Mouse (Mus musculus) layer of hippocampus, postnatal 25 days (tissue): ENCODE data around the gene Slc9a8. TPM values are rescaled to one million over a fixed set of nuclear protein-coding genes. Genes with fewer than 3 reads are reported as not detected.
A peak's percentile ranks its signal among the peaks of the same experiment; 100 is the strongest.

Experiments used
- DNase-seq, 2 experiments: peaks; one replicate each; pipeline ENCODE4 v3.0.0; 2022; ENCODE audit warnings: mixed read lengths in 2 of 2, low spot score in 1 of 2; ENCODE audit errors: extremely low spot score in 1 of 2
- total RNA-seq, 2 experiments: library from RNA; stranded (reverse); gene quantifications; 2 replicates each; pipeline ENCODE4 v1.2.3; 2021

The Slc9a8 gene
- total RNA-seq, 2 experiments from 2014 or later: 25.9 to 35.7 TPM

DNA sequence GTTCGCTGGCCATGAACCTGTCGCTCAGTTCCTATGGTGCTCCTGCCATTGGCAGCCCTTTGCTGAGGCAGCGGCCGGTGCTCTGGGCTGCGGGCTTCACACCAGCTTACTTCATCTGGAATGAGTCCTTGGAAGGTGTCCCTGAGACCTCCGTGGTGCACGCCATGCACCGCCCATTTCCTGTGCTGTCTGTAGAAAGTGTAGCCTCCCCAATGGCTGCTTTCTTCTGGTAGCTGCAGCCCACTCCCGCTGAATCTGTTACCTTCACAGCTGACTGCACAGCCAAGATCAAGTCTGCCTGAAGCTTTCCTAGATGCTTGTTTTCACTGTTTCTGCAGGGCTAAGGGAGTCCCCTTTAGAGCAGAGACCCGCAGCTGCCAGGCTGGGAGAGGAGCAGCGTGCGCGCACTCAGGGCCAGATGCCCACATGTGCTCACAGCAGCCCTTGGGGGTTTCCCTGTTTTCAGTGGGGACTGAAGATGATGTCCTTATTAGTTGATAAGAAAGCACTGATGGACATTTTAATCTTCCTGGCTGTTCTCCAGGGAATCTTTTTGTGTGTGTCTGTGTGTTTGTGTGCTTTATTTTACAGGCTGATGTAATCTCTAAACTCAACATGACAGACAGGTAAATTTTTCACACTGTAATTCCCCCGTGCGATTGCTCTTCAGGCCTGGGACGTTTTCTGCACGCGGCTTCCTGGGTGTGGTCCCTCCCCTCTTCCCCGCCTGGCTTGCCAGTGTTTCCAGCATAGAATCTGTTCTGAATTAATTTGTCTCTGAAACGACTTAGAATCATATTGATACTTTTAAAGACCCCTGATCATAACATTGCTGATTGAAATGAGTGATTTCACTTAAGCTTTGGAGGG is 24.6 kb downstream of the Slc9a8 start:
- DNase-seq: no peak

DNA sequence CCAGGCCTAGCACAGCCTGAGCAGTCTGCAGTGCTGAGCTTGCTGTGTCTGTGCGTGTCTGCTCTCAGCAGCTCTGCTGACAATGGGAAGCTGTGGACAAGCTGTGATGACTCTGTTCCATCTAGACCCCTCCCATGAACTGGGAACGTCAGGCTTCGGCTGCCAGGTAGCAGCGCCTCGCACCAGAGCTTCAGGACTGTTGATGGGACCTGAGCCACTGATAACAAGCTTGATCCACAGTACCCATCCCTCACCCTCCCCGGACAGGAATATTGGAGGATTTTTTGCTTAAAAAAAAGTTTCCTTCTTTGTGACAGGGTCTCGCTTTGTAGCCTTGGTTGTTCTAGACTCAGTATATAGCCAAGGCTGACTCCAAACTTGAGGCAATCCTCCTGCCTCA is 25.7 kb downstream of the Slc9a8 start:
- no peak for DNase-seq

DNA sequence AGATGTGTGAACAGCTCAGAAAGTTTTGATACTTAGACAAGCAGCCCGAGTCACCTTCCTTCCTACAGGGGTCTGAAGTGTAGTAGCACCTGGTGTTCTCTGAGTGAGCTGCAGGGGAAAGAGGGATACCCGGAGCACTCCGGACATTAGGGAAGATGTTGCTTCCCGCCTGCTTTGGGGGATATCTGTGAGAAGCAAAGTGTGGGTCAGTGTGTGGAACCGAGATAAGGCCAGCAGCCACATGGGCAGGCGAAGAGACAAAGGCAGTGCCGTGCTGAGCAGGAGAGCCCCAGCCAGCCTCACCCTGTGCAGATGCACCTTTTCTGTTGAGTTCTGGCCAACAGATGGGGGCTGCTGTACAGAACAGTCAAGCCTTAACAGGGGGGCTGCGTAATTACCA is 26.1 kb downstream of the Slc9a8 start:
- no peak for DNase-seq

DNA sequence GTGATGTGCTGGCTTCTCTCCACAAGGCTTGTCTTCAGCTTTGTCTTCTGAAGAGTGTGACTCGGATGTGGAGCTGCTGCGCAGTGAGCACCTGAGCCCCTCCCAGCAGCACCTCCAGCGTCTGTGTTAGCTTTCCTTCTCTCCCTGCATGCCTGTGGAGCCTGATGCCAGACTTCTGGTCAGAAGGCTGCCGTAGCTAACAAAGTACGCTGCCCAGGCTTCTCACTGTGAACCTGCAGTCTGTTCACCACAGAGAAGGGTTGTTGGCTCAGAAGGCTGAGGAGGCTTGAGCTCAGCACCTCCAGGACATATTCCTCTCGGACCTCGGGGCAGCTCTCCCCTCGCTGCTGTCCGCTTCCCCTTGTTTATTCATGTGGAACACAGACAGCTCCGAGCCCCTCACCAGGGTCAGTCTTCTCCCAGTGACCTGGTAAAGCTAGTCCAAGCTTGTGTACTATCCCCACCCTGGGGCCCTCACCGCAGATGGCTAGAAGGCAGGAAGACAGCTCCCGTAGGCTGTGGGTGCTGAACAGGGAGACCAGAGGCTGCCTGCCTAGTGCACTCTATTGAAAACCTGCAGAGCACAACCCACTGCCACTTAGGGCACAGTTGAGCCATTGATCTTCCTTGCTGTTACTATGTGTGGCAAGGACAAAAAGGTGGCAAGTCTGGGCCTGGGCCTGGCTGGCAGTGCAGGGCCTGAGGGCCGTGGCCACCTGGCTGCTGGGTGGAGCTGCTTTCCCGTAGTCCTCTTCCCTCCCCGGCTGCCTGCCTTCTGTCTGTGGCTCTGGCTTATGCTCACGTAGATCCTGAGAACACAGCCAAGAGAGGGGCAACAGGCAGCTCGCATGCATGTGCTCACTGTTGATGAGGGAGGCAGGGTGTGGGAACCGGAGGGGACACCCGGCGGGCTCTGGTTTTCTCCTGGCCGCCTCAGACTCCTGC is 28.1 kb downstream of the Slc9a8 start:
- DNase-seq: no peak

DNA sequence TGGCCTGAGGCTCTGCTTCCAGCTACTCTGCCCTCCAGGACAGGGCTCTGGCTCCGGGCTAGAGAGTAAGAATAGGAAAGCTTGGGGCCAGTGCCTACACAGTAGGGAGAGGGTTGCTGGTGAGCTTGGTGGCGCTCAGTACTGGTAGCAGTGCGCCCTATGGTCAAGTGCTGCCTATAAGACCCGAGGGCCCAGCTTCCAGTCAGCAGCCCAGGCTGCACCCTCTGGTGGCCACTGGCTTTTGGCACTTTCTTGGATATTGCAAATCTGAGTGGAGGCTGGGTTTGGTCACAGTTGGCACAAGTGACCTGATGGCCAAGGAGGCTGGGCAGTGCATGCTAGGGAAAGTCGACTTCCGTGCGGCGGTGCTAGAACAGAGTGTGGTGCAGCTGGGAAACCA is 29.1 kb downstream of the Slc9a8 start:
- no peak for DNase-seq

DNA sequence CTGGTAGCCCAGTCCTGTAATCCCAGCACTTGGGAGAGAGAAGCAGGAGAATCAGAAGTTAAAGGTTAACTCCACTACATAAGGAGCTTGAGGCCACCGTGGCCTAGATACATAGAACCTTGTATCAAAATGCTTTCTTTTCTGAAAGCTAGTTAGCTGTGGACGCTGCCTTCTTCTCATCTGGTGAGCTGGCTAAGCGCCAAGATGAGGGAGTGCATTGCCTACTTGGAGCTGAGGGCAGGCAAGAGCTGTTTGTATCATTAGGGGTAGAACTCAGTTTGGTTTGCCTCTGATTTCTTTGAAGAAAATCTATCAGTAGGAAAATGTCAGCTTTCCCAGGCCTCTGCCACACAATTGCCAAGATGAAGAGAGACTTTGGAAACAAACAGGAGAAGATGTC is 32.3 kb downstream of the Slc9a8 start:
- DNase-seq: peak in 1 of 2 experiments; percentile 36

DNA sequence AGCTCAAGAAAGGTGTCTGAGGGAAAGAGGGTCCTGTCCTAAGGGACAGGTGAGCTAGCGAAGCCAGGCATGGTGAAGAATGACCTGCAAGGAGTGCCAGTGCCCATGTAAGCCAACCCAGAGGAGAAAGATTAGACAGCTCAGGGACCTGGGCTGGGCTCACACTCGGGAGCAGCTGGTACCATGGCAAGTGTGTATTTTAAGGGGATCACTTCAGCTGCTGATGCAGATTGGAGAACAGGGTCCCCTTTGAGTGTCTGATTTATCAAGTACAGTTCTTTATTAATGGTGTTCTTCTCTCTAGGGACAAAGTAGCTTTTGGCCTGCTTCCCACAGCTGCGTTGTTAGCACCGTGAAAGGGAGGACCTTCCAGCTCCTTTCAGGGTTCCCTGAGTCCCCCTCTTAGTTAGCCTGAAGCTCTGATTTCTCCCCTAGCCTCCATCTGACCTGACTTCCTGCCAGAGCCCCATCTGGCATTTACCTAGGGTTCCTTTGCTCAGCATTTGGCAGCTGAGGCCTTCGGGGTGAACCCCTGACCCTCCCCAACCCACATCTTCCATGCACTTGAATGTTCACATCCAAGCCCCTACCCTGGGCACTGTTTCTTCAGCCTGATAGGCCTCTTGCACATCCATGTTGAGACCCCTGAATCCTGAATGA is 35.0 kb downstream of the Slc9a8 start:
- no peak for DNase-seq

DNA sequence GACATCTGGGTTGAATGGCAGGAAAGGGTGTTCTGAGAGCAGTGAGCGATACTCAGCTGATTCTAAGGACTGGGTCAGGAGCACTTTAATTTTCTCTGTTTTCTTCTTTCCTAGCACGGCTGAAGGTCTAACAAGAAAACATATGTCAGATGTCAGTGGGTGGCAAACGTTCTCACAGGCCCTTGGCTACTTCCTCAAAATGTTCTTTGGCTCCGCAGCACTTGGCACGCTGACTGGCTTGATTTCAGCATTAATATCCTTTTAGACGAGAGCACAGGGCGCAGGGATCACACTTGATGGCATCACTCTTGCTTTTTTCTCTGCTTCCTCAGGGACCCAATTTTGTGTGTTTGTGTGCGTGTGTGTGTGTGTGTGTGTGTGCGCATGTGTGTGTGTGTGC is 35.7 kb downstream of the Slc9a8 start:
- no peak for DNase-seq

DNA sequence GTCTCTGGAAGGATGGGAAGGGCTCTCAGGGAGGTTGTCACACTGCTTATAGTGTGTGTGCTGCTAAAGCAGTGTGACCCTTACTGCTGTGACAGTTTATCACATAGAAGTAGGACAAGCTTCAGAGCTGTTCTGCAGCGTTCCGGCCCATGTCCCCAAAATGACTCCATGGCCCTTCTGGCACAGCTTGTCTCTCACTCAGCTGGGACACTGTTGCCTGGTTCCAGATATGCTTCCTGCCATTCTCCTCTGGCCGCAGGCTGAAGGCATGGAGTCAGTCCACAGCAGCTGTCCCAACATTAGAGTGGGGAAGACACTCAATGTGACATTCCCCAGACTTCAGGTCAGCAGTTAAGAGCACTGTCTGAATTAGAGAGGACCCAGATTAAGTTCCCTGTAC is 37.0 kb downstream of the Slc9a8 start:
- DNase-seq: no peak

DNA sequence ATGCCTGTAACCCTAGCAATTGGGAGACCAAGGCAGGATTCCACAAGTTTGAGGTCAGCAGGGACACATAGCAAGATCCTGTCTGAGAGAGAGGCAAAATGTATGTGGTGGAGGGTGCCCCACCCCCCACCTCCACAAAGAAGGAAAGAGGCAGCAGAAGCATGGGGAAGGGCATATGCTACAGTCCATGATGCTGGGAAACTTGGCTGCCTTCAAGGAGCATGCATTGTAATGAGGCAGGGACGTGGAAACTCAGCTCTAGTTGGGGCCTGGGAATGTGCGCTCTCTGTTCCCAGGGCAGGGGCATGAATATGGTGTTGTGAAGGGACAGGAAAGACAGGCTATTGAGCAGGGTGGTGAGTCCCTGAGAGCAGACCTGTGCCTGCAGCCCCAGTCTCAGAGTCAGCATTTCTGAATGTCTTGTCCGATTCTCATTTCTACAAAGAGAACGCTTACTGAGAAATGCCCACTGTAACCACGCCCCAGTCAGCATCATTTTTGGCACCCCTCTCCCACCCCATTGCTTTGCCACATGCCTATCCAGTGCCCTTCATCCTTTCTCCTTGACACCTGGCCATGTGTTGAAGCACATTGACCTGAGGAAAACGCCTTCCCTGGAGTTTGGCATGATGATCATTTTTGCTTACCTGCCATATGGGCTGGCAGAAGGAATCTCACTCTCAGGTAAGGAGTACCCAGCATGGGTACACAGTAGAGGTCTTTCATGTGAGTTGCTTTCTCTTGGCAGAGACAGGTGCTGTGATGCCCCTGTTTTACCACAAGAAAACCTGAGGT is 37.8 kb downstream of the Slc9a8 start:
- no peak for DNase-seq

DNA sequence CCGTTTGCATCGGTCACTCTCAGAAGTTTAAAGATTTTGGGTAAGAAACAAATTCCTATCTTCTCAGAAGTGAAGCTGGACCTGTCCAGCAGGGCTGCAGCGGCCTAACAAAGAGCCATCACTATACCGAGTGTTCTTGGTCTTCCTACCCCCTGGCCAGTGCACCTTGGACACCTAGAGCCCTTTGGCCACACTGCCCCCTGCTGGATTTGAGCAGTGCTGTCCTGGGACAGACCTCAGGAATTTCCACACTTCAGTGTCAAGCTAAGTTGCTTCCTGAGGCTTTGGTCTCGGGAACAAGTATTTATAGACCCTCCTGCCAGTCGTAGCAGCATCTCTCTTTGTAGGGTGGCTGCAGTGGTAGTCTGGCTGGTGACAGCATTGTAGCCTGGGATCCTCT is 41.4 kb downstream of the Slc9a8 start:
- DNase-seq: peak in 1 of 2 experiments; percentile 63

DNA sequence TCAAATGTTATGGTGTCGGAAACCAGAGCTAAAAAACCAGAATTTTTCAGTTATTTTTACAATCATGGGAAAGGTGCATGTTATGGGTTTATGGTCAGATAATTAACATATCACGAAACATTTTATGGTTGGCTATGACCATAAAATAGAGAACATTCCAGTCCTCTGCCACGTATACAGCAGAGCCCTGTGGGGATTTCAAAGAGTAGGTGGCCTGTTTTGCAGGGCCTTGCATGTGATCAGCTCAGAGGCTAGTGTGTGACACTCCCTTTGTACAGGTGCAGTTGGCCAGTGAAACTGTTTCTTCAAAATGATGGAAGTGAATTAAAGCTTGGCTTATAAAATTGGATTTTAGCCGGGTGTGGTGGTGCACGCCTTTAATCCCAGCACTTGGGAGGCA is 42.3 kb downstream of the Slc9a8 start:
- no peak for DNase-seq

DNA sequence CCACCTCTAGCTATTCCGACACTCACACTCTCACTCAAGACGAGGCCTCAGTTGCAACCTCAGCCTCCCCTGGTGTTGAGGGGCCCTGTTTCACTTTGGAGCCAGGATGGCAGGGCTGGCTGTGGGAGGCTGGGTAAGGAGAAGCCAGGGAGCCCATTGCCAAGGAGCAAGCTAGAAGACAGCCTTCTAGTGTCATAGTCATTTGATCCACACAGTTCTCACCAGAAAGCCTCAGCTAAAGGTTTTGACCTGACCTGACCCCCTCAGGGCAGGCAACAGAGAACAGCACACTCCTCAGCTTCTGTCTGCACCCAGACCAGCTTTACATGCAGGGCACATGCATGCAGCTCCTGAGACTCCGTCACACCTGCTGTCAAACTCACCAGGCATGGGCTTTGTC is 44.4 kb downstream of the Slc9a8 start:
- no peak for DNase-seq

DNA sequence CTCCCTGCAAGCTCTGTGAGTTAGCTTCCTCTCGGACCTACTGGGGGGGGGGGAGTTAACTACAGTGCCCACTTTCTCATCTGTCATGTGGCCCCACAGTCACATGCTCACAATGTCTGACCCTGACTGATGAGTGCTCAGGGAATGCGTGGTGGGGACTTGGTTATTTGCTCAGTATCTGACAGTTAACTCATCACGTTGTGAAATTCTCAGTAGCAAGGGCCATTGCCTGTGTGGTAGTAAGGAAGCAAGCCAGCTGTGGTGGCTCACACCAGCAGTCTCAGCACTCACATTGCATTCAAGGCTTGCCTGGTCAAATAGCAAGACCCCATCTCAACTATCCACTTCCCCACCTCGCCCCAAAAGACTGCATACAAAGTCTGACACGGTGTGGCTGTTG is 45.7 kb downstream of the Slc9a8 start:
- DNase-seq: no peak

DNA sequence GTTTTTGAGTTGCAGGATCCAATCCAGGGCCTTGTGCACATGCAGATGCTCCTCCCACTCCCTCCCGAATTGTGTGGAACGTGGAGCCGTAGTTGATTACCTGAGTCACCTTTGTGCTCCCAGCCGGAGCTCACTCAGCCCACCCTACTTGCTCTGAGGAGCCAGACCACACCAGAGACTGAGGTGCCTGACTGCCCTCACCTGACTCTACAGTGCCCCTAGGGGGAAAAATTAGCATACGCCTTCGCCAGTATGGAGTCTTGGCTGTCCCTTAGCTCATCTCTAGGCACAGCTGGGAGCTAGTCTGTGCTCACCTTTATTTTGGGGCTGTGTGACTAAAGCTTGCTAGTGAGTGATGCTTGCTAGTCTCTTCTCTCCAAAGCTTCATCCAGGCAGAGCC is 46.9 kb downstream of the Slc9a8 start:
- no peak for DNase-seq

DNA sequence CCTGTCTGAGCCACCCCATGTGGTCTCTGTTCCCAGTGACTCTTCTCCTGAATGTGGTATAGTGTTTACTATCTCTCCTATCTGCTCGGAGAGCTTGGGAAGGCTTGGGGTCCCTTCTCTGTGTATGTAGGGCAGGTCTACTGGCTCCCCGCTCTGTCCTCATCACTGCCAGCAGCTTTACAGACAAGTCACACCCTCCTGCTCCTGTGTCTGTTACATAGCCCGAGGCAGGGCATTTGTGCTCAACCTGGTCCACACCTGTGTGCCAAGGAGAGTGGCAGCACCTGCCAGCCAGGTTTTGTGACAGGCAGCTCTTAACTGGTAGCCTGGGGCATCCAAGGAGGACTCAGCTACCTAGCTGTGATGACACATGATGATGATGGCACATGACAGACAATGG is 49.1 kb downstream of the Slc9a8 start:
- no peak for DNase-seq

DNA sequence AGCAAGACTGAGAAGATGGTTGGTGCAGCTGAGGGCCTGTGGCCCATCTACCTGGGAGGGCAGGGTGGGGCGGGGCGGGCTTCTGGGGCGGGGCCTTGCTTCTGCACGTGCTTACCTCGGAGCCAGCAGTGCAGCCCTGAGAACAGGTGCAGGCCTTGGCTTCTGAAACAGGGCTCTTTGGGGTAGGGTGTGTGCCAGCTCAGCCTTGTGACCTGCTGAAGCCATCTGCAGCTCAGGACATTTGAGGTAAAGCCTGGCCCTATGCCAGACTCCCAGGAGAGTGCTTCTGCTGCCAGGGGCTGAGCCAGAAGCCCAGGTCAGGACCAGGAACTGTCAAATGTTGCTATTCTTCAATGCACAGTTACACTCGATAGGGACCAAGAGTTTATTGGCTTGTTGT is 50.1 kb downstream of the Slc9a8 start:
- DNase-seq: no peak

DNA sequence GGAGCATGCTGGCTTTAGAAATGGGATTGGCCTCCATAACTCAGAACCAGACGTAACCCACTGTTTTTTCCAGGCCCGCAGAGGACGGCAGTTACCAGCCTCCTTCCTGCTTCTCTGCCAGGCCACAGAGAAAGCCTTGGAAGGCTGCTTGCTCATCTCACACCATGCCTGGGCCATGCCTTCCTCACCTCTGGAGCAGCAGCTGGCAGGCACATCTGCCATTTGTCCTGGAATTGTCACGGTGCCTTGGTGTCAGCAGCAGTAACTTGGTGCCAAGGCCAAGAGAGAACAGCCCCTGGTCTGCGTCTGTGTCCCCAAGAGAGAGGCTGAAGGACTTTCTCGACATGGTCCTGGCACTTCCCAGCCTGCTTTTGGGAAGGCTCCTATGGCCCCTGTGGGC is 52.7 kb downstream of the Slc9a8 start:
- DNase-seq: no peak

DNA sequence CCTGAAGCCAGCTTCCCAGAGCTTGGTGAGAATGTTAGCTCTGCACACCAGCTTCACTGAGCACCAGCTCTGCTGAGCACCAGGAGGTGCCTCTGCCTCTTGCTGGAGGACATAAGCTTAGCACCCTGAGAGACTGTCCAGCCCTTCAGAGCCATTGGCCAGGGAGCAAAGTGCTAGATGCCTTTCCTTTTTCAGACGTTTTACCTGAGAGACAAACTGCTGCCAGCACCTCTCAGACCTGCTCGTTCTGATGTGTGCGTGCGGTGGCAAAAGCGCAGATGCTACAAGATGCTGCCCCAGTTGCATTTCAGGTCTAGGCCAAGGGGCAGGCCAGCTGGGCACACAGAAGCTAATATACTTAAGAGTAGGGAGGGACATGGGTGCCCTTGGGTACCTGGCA is 54.1 kb downstream of the Slc9a8 start:
- DNase-seq: no peak

DNA sequence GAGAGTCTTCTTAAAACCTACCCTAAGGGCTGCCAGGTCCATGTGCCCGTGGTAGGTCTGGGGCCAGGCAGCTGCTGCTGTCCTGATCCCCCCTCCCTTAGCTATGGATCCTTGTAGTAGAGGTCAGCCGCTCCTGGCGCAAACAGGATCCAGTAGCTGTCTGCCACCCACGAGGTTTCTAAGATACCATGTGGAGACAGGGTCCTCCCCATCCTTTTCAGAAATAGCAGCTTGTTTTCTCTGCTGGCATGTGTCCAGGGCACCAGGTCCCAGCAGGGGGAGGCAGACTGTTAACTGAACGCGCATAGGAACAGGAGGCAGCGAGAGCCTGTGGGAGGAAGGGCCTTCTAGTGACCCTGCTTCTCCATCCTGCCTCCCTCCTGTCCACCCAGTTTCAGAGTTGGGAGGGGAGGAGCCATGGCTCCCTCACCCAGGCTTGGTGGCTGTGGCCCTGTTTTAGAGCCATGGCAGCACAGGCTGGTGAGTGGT is 54.7 kb downstream of the Slc9a8 start:
- DNase-seq: peak; percentile 60 to 61
